Mouse (Mus musculus) kidney, embryonic 16.5 days (tissue): ENCODE measurements at regions not wholly inside any gene's neighbourhood (a gene's known extent, or its start where the extent isn't known, plus 50 kb on each side); places are given as distances from the start of the nearest gene placed in this dataset.

Experiments used
- ATAC-seq: fragments of 200-750 bp; cut with Nextera tagmentation; 2 replicates; pipeline ENCODE4 v1.8.0; 2017; ENCODE audit warnings: moderate TSS enrichment; ENCODE audit not compliant: low FRiP score, low TSS enrichment
- H3K27ac ChIP-seq: fragments of 300-500 bp; sonication (generic); 2 replicates; pipeline ENCODE4 v1.5.1; 2014; ENCODE audit warnings: low read length
- H3K27me3 ChIP-seq: fragments of 300-500 bp; sonication (generic); 2 replicates; pipeline ENCODE4 v1.6.1; 2014; ENCODE audit warnings: low read length, control low read depth, mixed read lengths; ENCODE audit not compliant: insufficient read depth
- H3K36me3 ChIP-seq: fragments of 300-500 bp; sonication (generic); 2 replicates; pipeline ENCODE4 v1.6.1; 2014; ENCODE audit warnings: low read length, control low read depth, mixed read lengths; ENCODE audit not compliant: insufficient read depth
- H3K4me1 ChIP-seq: fragments of 300-500 bp; sonication (generic); 2 replicates; pipeline ENCODE4 v1.6.1; 2014; ENCODE audit warnings: low read length, control low read depth, mixed read lengths; ENCODE audit not compliant: insufficient read depth
- H3K4me2 ChIP-seq: fragments of 300-500 bp; sonication (generic); replicated peaks from 2 replicates; pipeline ENCODE4 v1.6.1; 2014; ENCODE audit warnings: low read depth, low read length
- H3K4me3 ChIP-seq: fragments of 300-500 bp; sonication (generic); 2 replicates; pipeline ENCODE4 v1.5.1; 2014; ENCODE audit warnings: mild to moderate bottlenecking, low read length
- H3K9ac ChIP-seq: fragments of 300-500 bp; sonication (generic); replicated peaks from 2 replicates; pipeline ENCODE4 v1.6.1; 2014; ENCODE audit warnings: low read length
- H3K9me3 ChIP-seq: fragments of 300-500 bp; sonication (generic); 2 replicates; pipeline ENCODE4 v1.6.1; 2016; ENCODE audit warnings: low read length, control low read depth
- WGBS: fragments of 180-500 bp; shearing (Covaris S2); extraction: QIAGEN DNeasy Blood & Tissue Kit; methylation state at CpG from one replicate; pipeline ENCODE4 v1.1.7; 2014; 5-methylcytosine and 5-hydroxymethylcytosine counted together

GRCm38 (mm10) chr8:73767233-73767632 is 413.9 kb upstream of the Large1 start:
- WGBS, result 43% methylated on average over 2 of the region's 2 CpGs
- H3K4me1 ChIP-seq, result no peaks in the 10 kb centered on the region
- no peak overlapping the region for H3K27ac ChIP-seq
- H3K9me3 ChIP-seq, result no peaks in the 10 kb centered on the region
- no peak overlapping the region for H3K9ac ChIP-seq
- H3K27me3 ChIP-seq, result no peaks in the 10 kb centered on the region
- H3K4me3 ChIP-seq, result no peak overlapping the region
- no peak for ATAC-seq
- H3K4me2 ChIP-seq, result no peak overlapping the region
- no peaks in the 10 kb centered on the region for H3K36me3 ChIP-seq

GRCm38 (mm10) chr8:73758771-73759170 is 405.4 kb upstream of the Large1 start:
- H3K27ac ChIP-seq, result no peak overlapping the region
- no peaks in the 10 kb centered on the region for H3K9me3 ChIP-seq
- H3K4me2 ChIP-seq, result no peak overlapping the region
- 86% methylated on average over 1 of the region's 1 CpGs for WGBS
- no peak for ATAC-seq
- no peaks in the 10 kb centered on the region for H3K27me3 ChIP-seq
- no peak overlapping the region for H3K9ac ChIP-seq
- no peak overlapping the region for H3K4me3 ChIP-seq
- H3K36me3 ChIP-seq, result no peaks in the 10 kb centered on the region
- no peaks in the 10 kb centered on the region for H3K4me1 ChIP-seq

GRCm38 (mm10) chr8:73750571-73750970 is 397.2 kb upstream of the Large1 start:
- WGBS, result 52% methylated on average over 7 of the region's 7 CpGs
- peak; percentile 74; the same call in 1 of the 2 replicates for ATAC-seq

GRCm38 (mm10) chr8:73706857-73707256 is 353.5 kb upstream of the Large1 start:
- no peak overlapping the region for H3K9ac ChIP-seq
- H3K4me1 ChIP-seq, result no peaks in the 10 kb centered on the region; the same call in 1 of the 2 replicates
- no peak overlapping the region for H3K4me3 ChIP-seq
- H3K36me3 ChIP-seq, result no peaks in the 10 kb centered on the region
- ATAC-seq, result no peak
- no peak overlapping the region for H3K27ac ChIP-seq
- H3K4me2 ChIP-seq, result no peak overlapping the region
- no peaks in the 10 kb centered on the region for H3K9me3 ChIP-seq
- H3K27me3 ChIP-seq, result no peaks in the 10 kb centered on the region

More at GRCm38 (mm10) chr8:73750571-73750970, 397.2 kb upstream of the Large1 start:
- Histone ChIP-seq H3K9ac (no peak overlapping the region), H3K4me3 (no peak overlapping the region), H3K27ac (no peak overlapping the region), H3K9me3 (no peaks in the 10 kb centered on the region), H3K27me3 (no peaks in the 10 kb centered on the region), H3K4me2 (no peak overlapping the region), H3K36me3 (no peaks in the 10 kb centered on the region), H3K4me1 (no peaks in the 10 kb centered on the region)
